Mouse (Mus musculus): ENCODE results near the gene Gm11555.

- TF ChIP-seq CTCF (IDR thresholded peaks at IDR 0.05; ENCODE audit: extremely low read depth, insufficient read length, insufficient replicate concordance, low read depth, low read length) (no peak), POLR2A (IDR thresholded peaks at IDR 0.05; ENCODE audit: low read depth, low read length) (no peak)
These were observed 35.2 kb downstream of the Gm11555 start, which contains the start of gene Krtap2-4 for GRCm38 (mm10) chr11:99614796-99615363.

All from small intestine, adult 2 months (tissue).